Mouse (Mus musculus): ENCODE data around the gene Hnrnpr.

Gene Hnrnpr

GRCm38 (mm10) chr4:136309780-136310179 lies 962 bp upstream of the Hnrnpr start:
- peak; percentile 66 for DNase-seq

GRCm38 (mm10) chr4:136311042-136311999 lies 579 bp downstream of the Hnrnpr start:
- DNase-seq: peak; percentile 55

GRCm38 (mm10) chr4:136312616-136313015 lies 1.9 kb downstream of the Hnrnpr start:
- no peak for DNase-seq

- no peak for DNase-seq
Measured at GRCm38 (mm10) chr4:136317667-136318066, 6.9 kb downstream of the Hnrnpr start.

- DNase-seq: no peak
Measured at GRCm38 (mm10) chr4:136320016-136320415, 9.3 kb downstream of the Hnrnpr start.

GRCm38 (mm10) chr4:136324226-136324625 lies 13.5 kb downstream of the Hnrnpr start:
- peak; percentile 18 for DNase-seq

GRCm38 (mm10) chr4:136327238-136327637 lies 16.5 kb downstream of the Hnrnpr start:
- DNase-seq: no peak

GRCm38 (mm10) chr4:136328115-136328514 lies 17.4 kb downstream of the Hnrnpr start:
- DNase-seq: no peak

GRCm38 (mm10) chr4:136331709-136332108 lies 21.0 kb downstream of the Hnrnpr start:
- DNase-seq: no peak

- no peak for DNase-seq
Measured at GRCm38 (mm10) chr4:136333191-136333590, 22.4 kb downstream of the Hnrnpr start.

GRCm38 (mm10) chr4:136335065-136335464 lies 24.3 kb downstream of the Hnrnpr start:
- no peak for DNase-seq

- no peak for DNase-seq
Measured at GRCm38 (mm10) chr4:136337129-136337528, 26.4 kb downstream of the Hnrnpr start.

- DNase-seq: no peak
Measured at GRCm38 (mm10) chr4:136349616-136350015, 38.9 kb downstream of the Hnrnpr start.

- DNase-seq: peak; percentile 77
Measured at GRCm38 (mm10) chr4:136357026-136357425, 46.3 kb downstream of the Hnrnpr start.

GRCm38 (mm10) chr4:136357429-136357828 lies 46.7 kb downstream of the Hnrnpr start:
- no peak for DNase-seq

- no peak for DNase-seq
Measured at GRCm38 (mm10) chr4:136367856-136368255, 57.1 kb downstream of the Hnrnpr start.

- no peak for DNase-seq
Measured at GRCm38 (mm10) chr4:136369727-136370126, 59.0 kb downstream of the Hnrnpr start.

- no peak for DNase-seq
Measured at GRCm38 (mm10) chr4:136373494-136374181, 62.9 kb downstream of the Hnrnpr start.

- DNase-seq: no peak
Measured at GRCm38 (mm10) chr4:136377001-136377400, 66.3 kb downstream of the Hnrnpr start.

- no peak for DNase-seq
Measured at GRCm38 (mm10) chr4:136383052-136383451, 72.3 kb downstream of the Hnrnpr start.

GRCm38 (mm10) chr4:136383839-136384238 lies 73.1 kb downstream of the Hnrnpr start:
- DNase-seq: no peak

GRCm38 (mm10) chr4:136387261-136387660 lies 76.5 kb downstream of the Hnrnpr start:
- DNase-seq: no peak

- DNase-seq: no peak
Measured at GRCm38 (mm10) chr4:136401806-136402205, 91.1 kb downstream of the Hnrnpr start.

GRCm38 (mm10) chr4:136407831-136408230 lies 97.1 kb downstream of the Hnrnpr start:
- no peak for DNase-seq

All from kidney, adult 11 months (tissue).